Mouse (Mus musculus): Measurements from ENCODE around the gene Kcng4.

DNA sequence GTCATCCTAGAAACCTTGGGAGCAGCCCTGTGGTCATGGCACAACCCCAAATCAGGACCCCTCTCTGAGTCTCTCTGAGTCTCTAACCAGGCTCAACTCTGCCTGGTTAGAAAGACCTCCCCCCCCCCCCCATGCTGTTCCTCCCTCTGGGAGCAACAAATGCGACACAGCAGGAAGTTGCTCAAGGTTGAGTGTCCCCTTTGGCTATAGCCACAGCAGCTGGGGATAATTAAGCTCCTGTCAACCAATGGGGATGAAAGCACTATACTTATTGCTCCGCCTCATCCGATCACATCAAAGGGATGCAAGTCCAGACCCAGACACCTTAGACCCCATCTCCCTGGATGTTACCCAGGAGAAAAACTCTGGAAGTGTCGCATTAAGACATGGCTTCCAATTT lies 12.9 kb downstream of the Kcng4 start:
- TF ChIP-seq POLR2A (IDR thresholded peaks at IDR 0.05; ENCODE audit: low read depth, low read length), result no peak
- TF ChIP-seq CTCF (IDR thresholded peaks at IDR 0.05; ENCODE audit: extremely low read depth, insufficient read length, insufficient replicate concordance, low read depth, low read length), result no peak

Data from small intestine, adult 2 months (tissue).